Mouse (Mus musculus) liver, adult 2 months (tissue): Measurements from ENCODE around the gene Ick. TPM values are rescaled to one million over a fixed set of nuclear protein-coding genes. Genes with fewer than 3 reads are reported as not detected.

Source experiments
- DNase-seq: peaks from one replicate; pipeline ENCODE4 v3.0.0-alpha.2; 2011; ENCODE audit warnings: low read depth, low spot score; ENCODE audit errors: extremely low read depth
- H3K27ac ChIP-seq: fragments of 200-500 bp; replicated peaks from 2 replicates; pipeline ENCODE4 v1.5.1; 2012; ENCODE audit warnings: low read depth, mild to moderate bottlenecking, control low read depth, inconsistent platforms, low read length; ENCODE audit not compliant: insufficient read depth
- H3K27me3 ChIP-seq: fragments of 200-500 bp; 2 replicates; pipeline ENCODE4 v1.6.1; 2012; ENCODE audit warnings: mild to moderate bottlenecking, moderate library complexity, low read length, inconsistent platforms; ENCODE audit not compliant: control insufficient read depth, insufficient read depth
- H3K36me3 ChIP-seq: fragments of 200-500 bp; 2 replicates; pipeline ENCODE4 v1.6.1; 2012; ENCODE audit warnings: low read length, inconsistent platforms; ENCODE audit not compliant: control insufficient read depth, insufficient read depth
- H3K4me1 ChIP-seq: fragments of 200-500 bp; 2 replicates; pipeline ENCODE4 v1.6.1; 2011; ENCODE audit warnings: low read length; ENCODE audit not compliant: control insufficient read depth, insufficient read depth
- H3K4me3 ChIP-seq: fragments of 200-500 bp; 2 replicates; pipeline ENCODE4 v1.5.1; 2011; ENCODE audit warnings: low read depth, mild to moderate bottlenecking, control low read depth, low read length, moderate library complexity; ENCODE audit not compliant: insufficient read depth
- H3K79me2 ChIP-seq: fragments of 200-500 bp; 2 replicates; pipeline ENCODE4 v1.6.1; 2012; ENCODE audit warnings: inconsistent platforms, mild to moderate bottlenecking, low read length, moderate library complexity; ENCODE audit not compliant: control insufficient read depth, insufficient read depth
- H3K9ac ChIP-seq: fragments of 200-500 bp; 2 replicates; pipeline ENCODE4 v1.6.1; 2012; ENCODE audit warnings: low read depth, mild to moderate bottlenecking, control low read depth, inconsistent platforms, low read length
- CTCF ChIP-seq: fragments of 200-500 bp; IDR thresholded peaks from 2 replicates; pipeline ENCODE4 v1.5.1; 2011; ENCODE audit warnings: low read depth, low read length, control low read depth
- POLR2A ChIP-seq: fragments of 200-500 bp; IDR thresholded peaks from 2 replicates; pipeline ENCODE4 v1.6.1; 2011; ENCODE audit warnings: low read length, control low read depth; ENCODE audit not compliant: insufficient read depth; ENCODE audit errors: extremely low read depth
- WGBS: fragments of 180-500 bp; shearing (Covaris S2); methylation state at CpG from one replicate; pipeline ENCODE4 v1.1.7; 2018; 5-methylcytosine and 5-hydroxymethylcytosine counted together
- polyA plus RNA-seq: library from polyadenylated mRNA; depleted of rRNA; stranded (reverse); fragments of >200 nt; gene quantifications from 2 replicates; pipeline ENCODE4 v1.2.3, GENCODE M21; 2012
- total RNA-seq: library from RNA; depleted of rRNA; stranded (reverse); fragments of >200 nt; gene quantifications from 2 replicates; pipeline ENCODE4 v1.2.3, GENCODE M21; 2014

Gene Ick
- total and polyA plus RNA-seq, 2 experiments, result 7.3 to 10.2 TPM

- Histone ChIP-seq H3K4me3 (no peak overlapping the region), H3K79me2 (peaks cover 15% of the 10 kb centered on the region; the same call in 1 of the 2 replicates), H3K27me3 (no peaks in the 10 kb centered on the region), H3K27ac (no peak overlapping the region), H3K9ac (no peak overlapping the region), H3K36me3 (peaks cover 4% of the 10 kb centered on the region; the same call in 1 of the 2 replicates), H3K4me1 (peaks cover 1% of the 10 kb centered on the region; the same call in 1 of the 2 replicates)
- DNase-seq, result no peak
- no peak for TF ChIP-seq POLR2A
- TF ChIP-seq CTCF, result no peak
- 80% methylated on average over 7 of the region's 7 CpGs for WGBS
Observed at GRCm38 (mm10) chr9:78122939-78123712, 14.1 kb downstream of the Ick start.

- Histone ChIP-seq H3K36me3 (no peaks in the 10 kb centered on the region), H3K4me1 (no peaks in the 10 kb centered on the region), H3K27ac (no peak overlapping the region), H3K9ac (no peak overlapping the region), H3K79me2 (peaks cover 13% of the 10 kb centered on the region; the same call in 1 of the 2 replicates), H3K4me3 (no peak overlapping the region), H3K27me3 (no peaks in the 10 kb centered on the region)
- DNase-seq, result no peak
- 89% methylated on average over 6 of the region's 6 CpGs for WGBS
- TF ChIP-seq CTCF (no peak), POLR2A (no peak)
Observed at GRCm38 (mm10) chr9:78124297-78124696, 15.3 kb downstream of the Ick start.

GRCm38 (mm10) chr9:78126007-78126406 is 17.0 kb downstream of the Ick start:
- Histone ChIP-seq H3K79me2 (peaks cover 11% of the 10 kb centered on the region; the same call in 1 of the 2 replicates), H3K36me3 (0 out of 2 replicates have a peak, but pooled peaks cover under 1% of the 10 kb centered on the region), H3K4me3 (no peak overlapping the region), H3K9ac (no peak overlapping the region), H3K27ac (no peak overlapping the region), H3K4me1 (no peaks in the 10 kb centered on the region), H3K27me3 (no peaks in the 10 kb centered on the region)
- no peak for TF ChIP-seq POLR2A
- TF ChIP-seq CTCF, result no peak
- 67% methylated on average over 6 of the region's 6 CpGs for WGBS
- DNase-seq, result no peak

GRCm38 (mm10) chr9:78126643-78127042 is 17.7 kb downstream of the Ick start:
- H3K36me3 ChIP-seq, result peaks cover 4% of the 10 kb centered on the region; the same call in 1 of the 2 replicates
- H3K79me2 ChIP-seq, result peaks cover 11% of the 10 kb centered on the region; the same call in 1 of the 2 replicates
- DNase-seq, result no peak
- 46% methylated on average over 10 of the region's 10 CpGs for WGBS
- H3K4me3 ChIP-seq, result no peak overlapping the region
- no peak overlapping the region for H3K9ac ChIP-seq
- no peaks in the 10 kb centered on the region for H3K4me1 ChIP-seq
- H3K27ac ChIP-seq, result no peak overlapping the region
- no peaks in the 10 kb centered on the region for H3K27me3 ChIP-seq
- no peak for TF ChIP-seq POLR2A
- no peak for TF ChIP-seq CTCF

GRCm38 (mm10) chr9:78135658-78136057 is 26.7 kb downstream of the Ick start:
- TF ChIP-seq CTCF, result no peak
- no peak for TF ChIP-seq POLR2A
- Histone ChIP-seq H3K4me3 (no peak overlapping the region), H3K9ac (no peak overlapping the region), H3K27me3 (no peaks in the 10 kb centered on the region), H3K27ac (no peak overlapping the region), H3K36me3 (peaks cover 17% of the 10 kb centered on the region), H3K79me2 (no peaks in the 10 kb centered on the region), H3K4me1 (peaks cover 12% of the 10 kb centered on the region)
- WGBS, result 95% methylated on average over 7 of the region's 7 CpGs
- DNase-seq, result no peak
